Mouse (Mus musculus): ENCODE data around the gene Elob.

Elob gene

DNA sequence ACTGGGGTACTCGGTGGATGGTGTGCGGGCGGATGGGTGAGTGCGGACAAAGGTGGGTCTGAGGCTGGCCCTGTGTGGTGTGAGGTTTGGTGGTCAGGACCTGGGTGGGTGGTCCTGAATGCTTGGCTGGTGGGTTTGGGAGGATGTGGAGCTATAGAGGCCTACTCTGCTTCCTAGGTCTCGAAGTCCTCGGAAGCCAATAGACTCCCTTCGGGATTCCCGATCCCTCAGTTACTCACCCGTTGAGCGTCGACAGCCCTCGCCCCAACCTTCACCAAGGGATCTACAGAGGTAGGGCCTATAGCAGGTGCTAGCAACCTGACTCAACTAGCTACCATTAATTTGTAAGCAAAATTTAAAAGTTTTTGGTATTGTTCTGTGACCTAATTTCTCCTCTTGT lies 5.3 kb downstream of the Elob start:
- no peak for DNase-seq (ENCODE audit: low spot score)

- DNase-seq (ENCODE audit: low spot score) = no peak
These were observed 5.9 kb downstream of the Elob start for GRCm38 (mm10) chr17:23823018-23823417.

DNA sequence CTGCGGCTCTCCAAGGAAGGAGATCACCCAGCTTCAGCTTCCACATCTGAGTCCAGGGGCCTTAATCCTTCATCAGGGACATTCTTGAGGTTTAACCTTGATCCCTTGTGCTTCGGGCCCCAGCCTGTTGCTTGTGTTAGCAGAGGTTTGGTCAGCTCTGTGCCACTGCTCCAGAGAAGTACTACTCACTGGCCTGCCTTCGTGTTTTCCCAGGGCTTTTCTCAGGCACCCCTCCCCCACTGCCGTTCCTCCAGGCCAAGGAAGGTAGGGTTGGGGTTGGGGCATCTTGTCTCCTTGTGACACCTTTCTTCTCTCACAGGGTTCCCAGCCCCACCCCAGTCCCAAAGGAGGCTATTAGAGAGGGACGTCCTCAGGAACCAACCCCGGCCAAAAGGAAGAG lies 6.8 kb downstream of the Elob start:
- DNase-seq (ENCODE audit: low spot score) = no peak

DNA sequence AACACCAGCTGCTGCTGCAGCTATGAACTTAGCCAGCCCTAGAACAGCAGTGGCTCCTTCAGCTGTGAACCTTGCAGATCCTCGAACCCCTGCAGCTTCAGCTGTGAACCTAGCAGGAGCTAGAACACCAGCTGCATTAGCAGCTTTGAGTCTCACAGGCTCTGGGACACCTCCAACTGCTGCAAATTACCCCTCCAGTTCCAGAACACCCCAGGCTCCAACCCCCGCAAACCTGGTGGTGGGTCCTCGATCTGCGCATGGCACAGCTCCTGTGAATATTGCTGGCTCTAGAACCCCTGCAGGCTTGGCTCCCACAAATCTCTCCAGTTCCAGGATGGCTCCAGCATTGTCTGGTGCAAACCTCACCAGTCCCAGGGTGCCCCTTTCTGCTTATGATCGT lies 8.2 kb downstream of the Elob start:
- no peak for DNase-seq (ENCODE audit: low spot score)

GRCm38 (mm10) chr17:23819235-23819634 lies 9.7 kb downstream of the Elob start:
- DNase-seq (ENCODE audit: low spot score) = no peak

- DNase-seq (ENCODE audit: low spot score) = no peak
These were observed 10.4 kb downstream of the Elob start for GRCm38 (mm10) chr17:23818579-23818978.

DNA sequence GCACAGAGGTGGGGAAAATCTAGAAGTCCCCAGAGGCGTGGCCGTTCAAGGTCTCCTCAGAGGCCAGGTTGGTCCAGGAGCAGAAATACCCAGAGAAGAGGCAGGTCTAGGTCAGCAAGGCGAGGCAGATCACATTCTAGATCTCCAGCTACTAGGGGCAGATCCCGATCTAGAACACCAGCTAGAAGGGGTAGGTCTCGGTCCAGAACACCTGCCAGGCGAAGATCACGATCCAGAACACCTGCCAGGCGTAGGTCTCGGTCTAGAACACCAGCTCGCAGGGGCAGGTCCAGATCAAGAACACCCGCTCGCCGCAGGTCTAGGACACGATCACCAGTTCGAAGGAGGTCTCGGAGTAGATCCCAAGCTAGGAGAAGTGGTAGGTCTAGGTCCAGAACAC lies 13.3 kb downstream of the Elob start:
- DNase-seq (ENCODE audit: low spot score) = no peak

GRCm38 (mm10) chr17:23807918-23808317 lies 21.0 kb downstream of the Elob start:
- DNase-seq (ENCODE audit: low spot score) = no peak

DNA sequence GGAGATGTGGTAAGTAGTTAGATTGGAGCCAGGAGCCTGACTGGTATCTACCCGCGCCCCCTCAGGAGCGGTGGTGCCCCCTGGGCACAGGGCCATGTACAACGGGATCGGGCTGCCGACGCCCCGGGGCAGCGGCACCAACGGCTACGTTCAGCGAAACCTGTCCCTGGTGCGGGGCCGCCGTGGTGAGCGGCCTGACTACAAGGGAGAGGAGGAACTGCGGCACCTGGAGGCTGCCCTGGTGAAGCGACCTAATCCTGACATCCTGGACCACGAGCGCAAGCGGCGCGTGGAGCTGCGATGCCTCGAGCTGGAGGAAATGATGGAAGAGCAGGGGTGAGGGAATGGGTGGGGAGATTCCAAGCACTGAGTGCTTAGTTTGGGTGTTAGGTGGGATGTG lies 22.1 kb downstream of the Elob start:
- peak; percentile 47 for DNase-seq (ENCODE audit: low spot score)

DNA sequence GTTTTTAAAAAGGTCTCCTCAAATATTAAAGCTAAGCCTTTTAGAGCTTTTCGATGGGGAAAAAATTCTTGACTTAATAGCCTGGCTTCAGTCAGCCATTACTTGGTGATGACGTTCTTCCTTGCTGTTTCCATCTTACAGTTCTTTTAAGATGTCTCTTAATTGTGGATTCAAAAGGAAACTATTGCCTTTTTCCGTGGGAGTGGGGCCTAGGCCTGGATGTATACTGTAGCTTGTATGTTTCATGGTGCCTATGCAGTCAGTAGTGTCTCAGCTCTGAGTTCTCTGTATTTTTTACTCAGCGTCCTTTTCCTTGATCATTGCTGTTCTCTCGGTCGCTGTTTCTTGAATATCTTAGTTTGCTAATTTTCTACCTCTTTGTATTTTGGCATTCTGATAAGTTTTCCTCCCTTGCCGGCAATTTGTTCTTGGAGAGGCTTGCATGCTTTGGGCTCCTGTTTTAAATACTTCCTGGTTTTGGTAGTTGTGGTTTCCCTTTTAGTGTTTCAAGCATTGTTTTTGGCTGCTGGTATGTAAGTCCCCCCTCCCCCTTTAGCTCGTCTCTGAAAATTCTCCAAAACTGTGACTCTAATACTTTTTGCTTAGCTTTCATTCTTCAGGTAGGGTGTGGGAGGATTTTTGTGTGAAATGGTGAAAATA lies 24.4 kb downstream of the Elob start:
- DNase-seq (ENCODE audit: low spot score) = no peak

- DNase-seq (ENCODE audit: low spot score) = peak; percentile 84
These were observed 25.4 kb downstream of the Elob start for GRCm38 (mm10) chr17:23803366-23804041.

GRCm38 (mm10) chr17:23802746-23803365 lies 26.1 kb downstream of the Elob start:
- peak; percentile 98 for DNase-seq (ENCODE audit: low spot score)

DNA sequence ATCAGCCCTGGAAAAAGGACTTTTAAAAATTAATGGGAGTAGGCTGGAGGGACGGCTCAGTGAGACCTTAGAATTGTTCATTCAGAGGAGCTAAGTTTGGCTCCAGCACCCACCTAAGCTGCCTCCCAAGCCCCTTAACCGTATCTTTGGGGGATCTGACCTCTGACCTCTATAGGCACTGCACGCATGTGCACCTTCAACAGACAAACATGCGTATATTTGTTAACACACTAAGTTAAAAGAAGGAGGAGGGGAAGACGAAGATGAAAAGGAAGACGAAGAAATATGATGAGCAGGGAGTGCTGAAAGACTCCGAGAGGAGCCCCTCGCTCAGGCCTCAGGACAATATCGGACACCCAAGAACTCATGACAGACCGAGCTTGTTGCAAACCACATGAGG lies 27.3 kb downstream of the Elob start:
- DNase-seq (ENCODE audit: low spot score) = no peak

DNA sequence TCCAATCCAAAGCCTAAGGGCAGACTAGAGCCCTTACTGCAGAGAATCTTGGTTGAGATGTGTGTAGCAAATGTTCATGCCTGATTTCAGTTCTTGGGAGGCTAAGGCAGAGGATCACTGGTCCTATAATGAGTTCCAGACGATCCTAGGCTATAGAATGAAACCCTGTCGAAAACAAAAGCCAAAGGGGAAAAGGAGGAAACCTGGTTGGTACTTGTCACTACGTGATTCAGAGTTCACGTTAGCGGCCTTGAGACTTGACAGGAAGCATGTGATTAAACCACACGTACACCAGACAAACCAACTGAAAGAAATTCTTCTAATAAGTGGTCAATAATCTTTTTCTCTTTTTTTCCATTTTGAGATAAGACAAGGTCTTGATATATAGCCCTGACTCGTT lies 31.6 kb downstream of the Elob start:
- DNase-seq (ENCODE audit: low spot score) = no peak

- no peak for DNase-seq (ENCODE audit: low spot score)
These were observed 33.6 kb downstream of the Elob start for GRCm38 (mm10) chr17:23795323-23795722.

- no peak for DNase-seq (ENCODE audit: low spot score)
These were observed 37.9 kb downstream of the Elob start for GRCm38 (mm10) chr17:23791079-23791357.

- DNase-seq (ENCODE audit: low spot score) = peak; percentile 59
These were observed 38.5 kb downstream of the Elob start, which contains the start of gene Srrm2 for GRCm38 (mm10) chr17:23790269-23791078. Srrm2 (plus strand) TSS chr17:23790532.

GRCm38 (mm10) chr17:23789749-23790268 lies 39.1 kb downstream of the Elob start:
- no peak for DNase-seq (ENCODE audit: low spot score)

DNA sequence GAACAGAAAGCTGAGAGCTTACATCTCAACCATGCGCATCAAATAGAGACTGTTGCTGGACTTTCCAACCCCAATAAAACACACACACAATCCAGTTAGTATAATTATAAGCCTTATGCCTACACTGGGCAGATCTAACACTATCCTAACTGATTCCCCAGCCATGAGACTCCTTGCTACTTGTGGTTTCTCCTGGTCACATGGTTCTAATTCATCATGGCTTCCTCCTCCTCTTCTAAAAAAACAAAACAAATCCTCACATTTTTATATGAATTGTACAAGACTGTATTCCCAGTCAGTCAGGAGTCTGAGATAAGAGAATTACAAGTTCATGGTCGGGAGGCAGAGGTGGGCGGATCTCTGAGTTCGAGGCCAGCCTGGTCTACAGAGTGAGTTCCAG lies 40.0 kb downstream of the Elob start:
- no peak for DNase-seq (ENCODE audit: low spot score)

DNA sequence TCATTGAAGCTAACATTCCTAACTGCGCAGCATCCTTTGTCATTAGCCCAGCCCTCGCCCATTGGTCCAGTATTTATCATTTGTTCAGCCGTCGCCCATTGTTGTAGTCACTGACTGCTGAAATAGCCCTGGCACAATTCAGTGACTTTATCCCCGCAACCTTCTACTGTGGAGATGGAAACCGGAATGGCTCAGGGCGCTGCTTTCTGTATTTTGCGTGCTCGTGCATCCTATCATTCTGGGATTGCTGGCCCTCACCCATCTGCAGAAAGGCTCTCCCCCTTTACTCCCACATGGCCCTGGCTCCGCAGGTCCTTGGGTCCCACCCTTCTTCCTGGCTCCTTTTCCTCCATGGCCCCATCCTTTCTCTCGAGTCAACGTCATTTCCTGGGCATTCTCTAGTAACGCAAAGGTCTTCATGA lies 42.4 kb downstream of the Elob start:
- DNase-seq (ENCODE audit: low spot score) = no peak

GRCm38 (mm10) chr17:23785561-23786471 lies 43.1 kb downstream of the Elob start, which contains the start of gene Flywch2:
Flywch2 (minus strand) TSS chr17:23786081.
- DNase-seq (ENCODE audit: low spot score) = peak; percentile 83
